Mouse (Mus musculus): ENCODE data around the gene Tacr1. TPM values are rescaled to one million over a fixed set of nuclear protein-coding genes. Genes with fewer than 3 reads are reported as not detected.

Gene Tacr1
- total RNA-seq (2023), result not detected

DNA sequence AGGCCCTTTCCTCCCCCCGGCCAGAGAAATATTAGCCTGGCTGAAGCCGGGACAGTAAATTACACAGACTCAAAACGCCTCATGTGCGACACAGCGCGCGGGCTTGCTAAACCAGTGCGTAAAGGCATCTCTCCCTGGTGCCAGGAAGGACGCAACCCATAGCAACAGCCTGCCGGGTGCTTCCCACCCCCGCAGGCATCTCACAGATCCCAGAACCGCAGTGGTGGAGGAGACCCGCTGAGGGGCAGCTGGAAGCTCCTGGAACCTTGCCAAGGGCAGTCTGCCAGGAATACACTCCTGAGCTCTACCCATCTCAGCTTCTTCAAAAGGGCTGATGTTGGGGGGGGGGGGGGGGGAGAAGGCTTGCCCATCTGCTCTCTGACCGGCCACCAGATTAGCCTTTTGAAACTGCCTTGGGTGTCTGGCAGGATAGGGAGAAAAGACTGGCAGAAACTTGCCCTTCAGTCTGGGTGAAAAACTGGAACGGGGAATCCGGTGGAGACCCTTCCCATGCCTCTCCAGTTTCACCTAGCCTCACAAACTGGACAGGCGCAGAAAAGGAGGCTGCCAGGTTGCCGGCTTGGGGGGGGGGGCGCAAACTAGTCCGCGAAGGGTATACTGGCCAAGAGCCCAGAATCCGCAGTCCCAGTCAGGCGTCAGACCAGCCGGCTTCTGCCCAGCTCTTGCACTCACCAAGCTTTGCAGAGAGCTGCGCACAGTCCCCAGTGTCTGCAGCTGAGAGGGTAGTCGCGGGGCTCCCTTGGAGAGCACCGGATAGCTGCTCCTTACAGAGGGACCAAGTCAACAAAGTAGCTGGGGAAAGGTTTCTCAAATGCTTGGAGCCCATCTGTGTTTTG lies at the start of gene Tacr1:
TSS of gene Tacr1 (plus strand) at position 740 of the 857 bp plus-strand sequence.

